Mouse (Mus musculus) effector memory CD4-positive, alpha-beta T cell, adult 5 months (primary cell): Measurements from ENCODE around the gene Kbtbd2. TPM values are rescaled to one million over a fixed set of nuclear protein-coding genes. Genes with fewer than 3 reads are reported as not detected.

Experiments used
- polyA plus RNA-seq: library from polyadenylated mRNA; unstranded; fragments of 100-300 nt; shearing (Covaris generic); gene quantifications from one replicate; pipeline ENCODE4 v1.2.1, GENCODE M21; 2017

Kbtbd2 gene
- polyA plus RNA-seq, result 117 TPM

GRCm38 (mm10) chr6:56797311-56798151, at the start of gene Kbtbd2:
TSS of gene Kbtbd2 (minus strand) at chr6:56797813.

GRCm38 (mm10) chr6:56831697-56832406, 34.2 kb upstream of the Kbtbd2 start, which contains the start of gene Fkbp9:
TSS of gene Fkbp9 (plus strand) at chr6:56832059.

Other genes with a start within 250 kb of the Kbtbd2 start
- 0.66 TPM for gene Pde1c, start 228.7 kb downstream of the Kbtbd2 start, polyA plus RNA-seq
- gene Lsm5, start 93.1 kb downstream of the Kbtbd2 start, polyA plus RNA-seq, result 117 TPM
- 99.6 TPM for gene Avl9, start 82.9 kb downstream of the Kbtbd2 start, polyA plus RNA-seq
- gene Fkbp9, start 34.2 kb upstream of the Kbtbd2 start, polyA plus RNA-seq, result not detected
- 61.1 TPM for gene Nt5c3, start 126.1 kb upstream of the Kbtbd2 start, polyA plus RNA-seq
- gene Vmn1r4, start 126.2 kb upstream of the Kbtbd2 start, polyA plus RNA-seq, result 0.24 TPM
- gene Vmn1r5, start 172.5 kb upstream of the Kbtbd2 start, polyA plus RNA-seq, result 0.11 TPM
- not detected for gene Vmn1r6, start 199.4 kb upstream of the Kbtbd2 start, polyA plus RNA-seq
- not detected for gene Vmn1r7, start 227.5 kb upstream of the Kbtbd2 start, polyA plus RNA-seq
- 0.37 TPM for gene Vmn1r8, start 234.5 kb upstream of the Kbtbd2 start, polyA plus RNA-seq